Mouse (Mus musculus) erythroblast, embryonic 14.5 days (primary cell): Measurements from ENCODE around the gene Sh3bp4. TPM values are rescaled to one million over a fixed set of nuclear protein-coding genes. Genes with fewer than 3 reads are reported as not detected.

Source experiments
- H3K27me3 ChIP-seq: 2 replicates; pipeline ENCODE4 v1.6.1; 2012; ENCODE audit warnings: inconsistent platforms; ENCODE audit not compliant: control insufficient read depth
- H3K36me3 ChIP-seq: 2 replicates; pipeline ENCODE4 v1.6.1; 2012; ENCODE audit warnings: mild to moderate bottlenecking, inconsistent platforms; ENCODE audit not compliant: control insufficient read depth
- H3K4me1 ChIP-seq: 2 replicates; pipeline ENCODE4 v1.6.1; 2012; ENCODE audit warnings: inconsistent platforms; ENCODE audit not compliant: control insufficient read depth
- H3K4me3 ChIP-seq: replicated peaks from 2 replicates; pipeline ENCODE3; 2012; ENCODE audit warnings: moderate library complexity, mild to moderate bottlenecking, inconsistent platforms
- H3K9me3 ChIP-seq: 2 replicates; pipeline ENCODE4 v1.6.1; 2012; ENCODE audit warnings: low read length, inconsistent platforms, mixed read lengths; ENCODE audit not compliant: control insufficient read depth
- GATA1 ChIP-seq: IDR thresholded peaks from 2 replicates; pipeline ENCODE4 v1.6.1; 2012; ENCODE audit warnings: low read length, inconsistent platforms, mixed read lengths
- TAL1 ChIP-seq: IDR thresholded peaks from 3 replicates; pipeline ENCODE4 v1.6.1; 2012; ENCODE audit warnings: low read length, inconsistent platforms, mixed read lengths
- polyA plus RNA-seq: library from polyadenylated mRNA; stranded (reverse); fragments of >175 nt; gene quantifications from 2 replicates; pipeline ENCODE4 v1.2.3, GENCODE M21; 2012

Gene Sh3bp4
- polyA plus RNA-seq, 1 experiment: not detected

GRCm38 (mm10) chr1:89076777-89077176 is 6.6 kb downstream of the Sh3bp4 start:
- Histone ChIP-seq H3K4me1 (no peaks in the 10 kb centered on the region), H3K9me3 (no peaks in the 10 kb centered on the region), H3K27me3 (peaks cover 15% of the 10 kb centered on the region), H3K36me3 (no peaks in the 10 kb centered on the region), H3K4me3 (no peak overlapping the region)
- no peak for TF ChIP-seq TAL1

- TF ChIP-seq GATA1 (no peak), TAL1 (no peak)
- no peaks in the 10 kb centered on the region for H3K9me3 ChIP-seq
- H3K36me3 ChIP-seq: no peaks in the 10 kb centered on the region
- H3K4me1 ChIP-seq: no peaks in the 10 kb centered on the region
- H3K27me3 ChIP-seq: peaks cover 4% of the 10 kb centered on the region; the same call in 1 of the 2 replicates
- H3K4me3 ChIP-seq: no peak overlapping the region
Measured at GRCm38 (mm10) chr1:89078240-89078639, 8.0 kb downstream of the Sh3bp4 start.

GRCm38 (mm10) chr1:89078730-89079129 is 8.5 kb downstream of the Sh3bp4 start:
- Histone ChIP-seq H3K27me3 (no peaks in the 10 kb centered on the region), H3K9me3 (no peaks in the 10 kb centered on the region), H3K36me3 (no peaks in the 10 kb centered on the region), H3K4me1 (no peaks in the 10 kb centered on the region), H3K4me3 (no peak overlapping the region)
- TF ChIP-seq TAL1 (no peak), GATA1 (no peak)

GRCm38 (mm10) chr1:89079239-89079638 is 9.0 kb downstream of the Sh3bp4 start:
- Histone ChIP-seq H3K4me3 (no peak overlapping the region), H3K36me3 (no peaks in the 10 kb centered on the region), H3K9me3 (no peaks in the 10 kb centered on the region), H3K27me3 (no peaks in the 10 kb centered on the region), H3K4me1 (no peaks in the 10 kb centered on the region)
- TF ChIP-seq TAL1 (no peak), GATA1 (no peak)

- Histone ChIP-seq H3K4me1 (no peaks in the 10 kb centered on the region), H3K4me3 (no peak overlapping the region), H3K27me3 (no peaks in the 10 kb centered on the region), H3K36me3 (no peaks in the 10 kb centered on the region), H3K9me3 (no peaks in the 10 kb centered on the region)
- TF ChIP-seq TAL1 (no peak), GATA1 (no peak)
Measured at GRCm38 (mm10) chr1:89080371-89080770, 10.2 kb downstream of the Sh3bp4 start.

GRCm38 (mm10) chr1:89080795-89081194 is 10.6 kb downstream of the Sh3bp4 start:
- no peaks in the 10 kb centered on the region for H3K36me3 ChIP-seq
- no peak overlapping the region for H3K4me3 ChIP-seq
- no peaks in the 10 kb centered on the region for H3K27me3 ChIP-seq
- TF ChIP-seq GATA1: no peak
- no peak for TF ChIP-seq TAL1
- no peaks in the 10 kb centered on the region for H3K9me3 ChIP-seq
- H3K4me1 ChIP-seq: no peaks in the 10 kb centered on the region

GRCm38 (mm10) chr1:89081371-89081770 is 11.2 kb downstream of the Sh3bp4 start:
- no peaks in the 10 kb centered on the region for H3K4me1 ChIP-seq
- TF ChIP-seq GATA1 (no peak), TAL1 (no peak)
- H3K4me3 ChIP-seq: no peak overlapping the region
- no peaks in the 10 kb centered on the region for H3K27me3 ChIP-seq
- H3K9me3 ChIP-seq: no peaks in the 10 kb centered on the region
- no peaks in the 10 kb centered on the region for H3K36me3 ChIP-seq

- Histone ChIP-seq H3K9me3 (no peaks in the 10 kb centered on the region), H3K4me3 (no peak overlapping the region), H3K36me3 (no peaks in the 10 kb centered on the region), H3K4me1 (no peaks in the 10 kb centered on the region), H3K27me3 (no peaks in the 10 kb centered on the region)
- TF ChIP-seq GATA1 (no peak), TAL1 (no peak)
Measured at GRCm38 (mm10) chr1:89082171-89082882, 12.1 kb downstream of the Sh3bp4 start.

- Histone ChIP-seq H3K4me1 (no peaks in the 10 kb centered on the region), H3K27me3 (no peaks in the 10 kb centered on the region), H3K9me3 (no peaks in the 10 kb centered on the region), H3K4me3 (no peak overlapping the region), H3K36me3 (no peaks in the 10 kb centered on the region)
- TF ChIP-seq TAL1 (no peak), GATA1 (no peak)
Measured at GRCm38 (mm10) chr1:89086575-89087153, 16.4 kb downstream of the Sh3bp4 start.
